Comparison of ENCODE assay signal across 11 mouse cellular contexts in the genomic region with DNA sequence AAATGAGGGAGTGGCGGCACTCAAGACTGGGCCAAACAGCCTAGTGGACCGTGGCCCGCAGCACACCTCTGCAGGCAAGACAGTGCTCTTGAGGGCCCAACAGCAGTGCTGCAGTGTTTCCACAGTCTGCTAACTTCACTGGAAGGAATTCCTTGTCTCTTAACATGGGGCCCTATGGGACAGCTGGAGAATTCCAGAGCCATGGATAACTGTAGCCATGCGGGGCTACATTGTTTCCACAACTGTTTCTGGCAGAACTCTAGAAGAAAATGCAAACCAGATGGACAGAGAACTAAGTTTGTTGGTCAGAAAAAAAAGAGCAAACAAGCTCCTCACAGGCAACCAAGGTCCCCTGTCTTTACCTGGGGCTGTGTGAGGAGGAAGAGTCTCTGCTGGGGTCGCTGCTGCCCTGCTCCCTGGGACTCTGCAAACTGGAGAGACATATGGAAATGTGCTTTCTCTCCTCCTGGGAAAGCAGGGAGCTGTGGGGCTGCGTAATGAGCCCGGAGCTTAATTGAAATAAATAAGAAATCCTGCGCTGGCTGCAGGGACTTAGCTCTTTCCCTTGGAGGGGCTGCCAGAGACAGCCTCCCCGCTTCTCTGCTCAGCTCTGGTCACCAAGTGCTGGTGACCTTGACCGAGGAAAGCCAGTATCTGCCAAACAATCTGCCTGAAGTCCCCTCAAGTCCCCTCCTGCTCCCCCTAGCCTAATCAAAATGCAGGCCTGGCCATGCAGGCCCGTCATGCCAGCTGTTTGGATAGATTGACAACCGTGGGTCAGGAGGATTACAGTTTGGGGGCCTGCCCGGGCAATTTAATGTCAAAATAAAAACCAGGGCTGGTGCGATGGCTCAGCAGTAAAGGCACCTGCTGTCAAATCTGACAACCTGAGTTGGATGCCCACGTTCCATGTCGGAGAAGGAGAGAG.
A peak's percentile ranks its signal among the peaks of the same experiment; 100 is the strongest.
DNase-seq lines count a peak whose midpoint lies in the region; ATAC-seq lines count a peak whose summit lies in the region.
"Had no signal": no experiment of that assay in that cellular context is flagged by ENCODE, and none has a peak within 500 bp of the region (broad histone marks: within the 10 kb centered on the region; RNA-seq: fewer than 3 reads in every experiment).

No protein-coding gene starts in this region.

- 32% methylated on average over 16 of the region's 16 CpGs for WGBS in embryonic facial prominence, embryonic 14.5 days
- WGBS in limb, embryonic 11.5 days = 43% methylated on average over 16 of the region's 16 CpGs

- peak overlapping the region; percentile 84 for H3K27ac ChIP-seq in embryonic facial prominence, embryonic 14.5 days (replicated peaks; ENCODE audit: low read depth, low read length)
- H3K27ac ChIP-seq in limb, embryonic 11.5 days (replicated peaks; ENCODE audit: low read depth, low read length) = peak overlapping the region; percentile 68

- no peak overlapping the region for H3K4me3 ChIP-seq in embryonic facial prominence, embryonic 14.5 days (ENCODE audit: low read depth, low read length)
- H3K4me3 ChIP-seq in limb, embryonic 11.5 days (ENCODE audit: low read depth, low read length) = no peak overlapping the region

- peak; percentile 15 for DNase-seq in gastrocnemius, adult 18-20 months (ENCODE audit: low spot score)
- no peak for DNase-seq in gastrocnemius, postnatal 10 days
- peak; percentile 73 for DNase-seq in 3T3-L1 (ENCODE audit: low read depth, low spot score)
- DNase-seq in embryonic facial prominence, embryonic 14.5 days (ENCODE audit: low spot score) = peak; percentile 95
- DNase-seq in limb, embryonic 11.5 days (ENCODE audit: low spot score) = peak; percentile 51
- no peak for DNase-seq in MN1 (ENCODE audit: low spot score)
- no peak for DNase-seq in cerebellum, postnatal 14 days
- no peak for DNase-seq in spleen, adult 18-20 months
- DNase-seq: cerebellum, adult 9-10 months; kidney, adult 2 months had no signal

- no peaks in the 10 kb centered on the region for H3K36me3 ChIP-seq in embryonic facial prominence, embryonic 14.5 days (ENCODE audit: control insufficient read depth, insufficient read depth, low read length)
- no peaks in the 10 kb centered on the region for H3K36me3 ChIP-seq in limb, embryonic 11.5 days (ENCODE audit: control insufficient read depth, insufficient read depth, low read length)

- H3K4me2 ChIP-seq in embryonic facial prominence, embryonic 14.5 days (ENCODE audit: low read depth, low read length) = peak overlapping the region; percentile 15; the same call in 1 of the 2 replicates
- H3K4me2 ChIP-seq in limb, embryonic 11.5 days (ENCODE audit: low read depth, severe bottlenecking) = peak overlapping the region; percentile 7; the same call in 1 of the 2 replicates

- H3K9ac ChIP-seq in embryonic facial prominence, embryonic 14.5 days (ENCODE audit: low read depth, low read length) = peak overlapping the region; percentile 1; the same call in 1 of the 2 replicates
- no peak overlapping the region; the same call in 1 of the 2 replicates for H3K9ac ChIP-seq in limb, embryonic 11.5 days (ENCODE audit: low read length)

- H3K9me3 ChIP-seq in embryonic facial prominence, embryonic 14.5 days (ENCODE audit: control insufficient read depth, low read length) = 0 out of 2 replicates have a peak, but pooled peaks cover 2% of the 10 kb centered on the region
- H3K9me3 ChIP-seq in limb, embryonic 11.5 days (ENCODE audit: control insufficient read depth, low read length) = no peaks in the 10 kb centered on the region

- ATAC-seq in embryonic facial prominence, embryonic 14.5 days (ENCODE audit: low read depth) = peak; percentile 86
- ATAC-seq in limb, embryonic 11.5 days (ENCODE audit: insufficient number of reproducible peaks, low FRiP score, low TSS enrichment, low read depth) = peak; percentile 65; the same call in 1 of the 2 replicates
- ATAC-seq: Patski had no signal

- peaks cover 16% of the 10 kb centered on the region for H3K4me1 ChIP-seq in embryonic facial prominence, embryonic 14.5 days (ENCODE audit: control insufficient read depth, insufficient read depth, low read length)
- peaks cover 15% of the 10 kb centered on the region for H3K4me1 ChIP-seq in limb, embryonic 11.5 days (ENCODE audit: control insufficient read depth, insufficient read depth, low read length)

- no peaks in the 10 kb centered on the region for H3K27me3 ChIP-seq in embryonic facial prominence, embryonic 14.5 days (replicated peaks; ENCODE audit: control insufficient read depth, insufficient read depth, low read length)
- H3K27me3 ChIP-seq in limb, embryonic 11.5 days (ENCODE audit: control insufficient read depth, insufficient read depth, low read length) = 0 out of 2 replicates have a peak, but pooled peaks cover 2% of the 10 kb centered on the region

Comparison
In these comparisons a context has a peak if more than half of its experiments do, and no peak if none do; other contexts are left out.
1. DNase-seq: peak in gastrocnemius, adult 18-20 months (single experiment), 3T3-L1 (single experiment), embryonic facial prominence, embryonic 14.5 days (single experiment) and limb, embryonic 11.5 days (single experiment); none in gastrocnemius, postnatal 10 days (single experiment), MN1 (single experiment), cerebellum, postnatal 14 days (0 of 2) and spleen, adult 18-20 months (0 of 2).